Mouse (Mus musculus): ENCODE measurements around the gene Slc44a1.

- TF ChIP-seq CTCF (IDR thresholded peaks at IDR 0.05; ENCODE audit: low read depth, low read length) (no peak), POLR2A (IDR thresholded peaks at IDR 0.05; ENCODE audit: borderline replicate concordance, low read depth, low read length) (no peak)
Measured at GRCm38 (mm10) chr4:53439636-53440009, 590 bp upstream of the Slc44a1 start.
